Mouse (Mus musculus): Measurements from ENCODE around the gene Osbpl3.

- TF ChIP-seq POLR2A (IDR thresholded peaks at IDR 0.05; ENCODE audit: insufficient read depth, low read depth, low read length): no peak
- TF ChIP-seq CTCF (IDR thresholded peaks at IDR 0.05; ENCODE audit: insufficient read depth, low read depth, low read length): no peak
These were observed 34.5 kb upstream of the Osbpl3 start for GRCm38 (mm10) chr6:50490519-50490918.

Measured in olfactory bulb, adult 2 months (tissue).